Mouse (Mus musculus) cerebellum, postnatal 25 days (tissue): ENCODE results near the gene Wnt9a.
A peak's percentile ranks its signal among the peaks of the same experiment; 100 is the strongest.
"Not testable (repeated sequence)": the region's sequence is repeated elsewhere in the genome, so short reads cannot be mapped to it uniquely, and the experiment has no call there.

Experiments used
- DNase-seq, 2 experiments: peaks; one replicate each; pipeline ENCODE4 v3.0.0; 2021; ENCODE audit warnings: mixed read lengths in 2 of 2

Wnt9a gene

GRCm38 (mm10) chr11:59337955-59338735 lies 31.4 kb downstream of the Wnt9a start:
- peak in 1 of 2 experiments; percentile 49 for DNase-seq

- no peak for DNase-seq
Measured at GRCm38 (mm10) chr11:59338736-59339120, 32.0 kb downstream of the Wnt9a start.

GRCm38 (mm10) chr11:59342956-59343355 lies 36.2 kb downstream of the Wnt9a start:
- DNase-seq, result no peak

GRCm38 (mm10) chr11:59346166-59346910 lies 39.6 kb downstream of the Wnt9a start:
- no peak for DNase-seq

GRCm38 (mm10) chr11:59350326-59350725 lies 43.6 kb downstream of the Wnt9a start:
- no peak for DNase-seq

- DNase-seq, result no peak
Measured at GRCm38 (mm10) chr11:59354793-59355192, 48.1 kb downstream of the Wnt9a start.

- DNase-seq, result no peak
Measured at GRCm38 (mm10) chr11:59356874-59357289, 50.2 kb downstream of the Wnt9a start.

GRCm38 (mm10) chr11:59361291-59361690 lies 54.6 kb downstream of the Wnt9a start:
- DNase-seq, result no peak

GRCm38 (mm10) chr11:59364007-59364406 lies 57.3 kb downstream of the Wnt9a start:
- DNase-seq, result no peak

- no peak for DNase-seq
Measured at GRCm38 (mm10) chr11:59364417-59364816, 57.7 kb downstream of the Wnt9a start.

- DNase-seq, result no peak
Measured at GRCm38 (mm10) chr11:59366031-59366430, 59.3 kb downstream of the Wnt9a start.

- peak in 1 of 2 experiments; percentile 4 for DNase-seq
Measured at GRCm38 (mm10) chr11:59366633-59367032, 59.9 kb downstream of the Wnt9a start.

GRCm38 (mm10) chr11:59367955-59368354 lies 61.2 kb downstream of the Wnt9a start:
- DNase-seq, result not testable (repeated sequence)

- DNase-seq, result no peak
Measured at GRCm38 (mm10) chr11:59369848-59370247, 63.1 kb downstream of the Wnt9a start.

GRCm38 (mm10) chr11:59375475-59375874 lies 68.7 kb downstream of the Wnt9a start, which contains the start of gene Prss38:
Gene Prss38 (minus strand): TSS chr11:59375657.
- no peak for DNase-seq

GRCm38 (mm10) chr11:59377999-59378398 lies 71.3 kb downstream of the Wnt9a start:
- no peak for DNase-seq

- DNase-seq, result no peak
Measured at GRCm38 (mm10) chr11:59379547-59379946, 72.8 kb downstream of the Wnt9a start.
